Mouse (Mus musculus) lung, embryonic 16.5 days (tissue): ENCODE data around the gene Tpp1. TPM values are rescaled to one million over a fixed set of nuclear protein-coding genes. Genes with fewer than 3 reads are reported as not detected.
A peak's percentile ranks its signal among the peaks of the same experiment; 100 is the strongest.

Experiments used
- ATAC-seq: fragments of 200-750 bp; cut with Nextera tagmentation; 2 replicates; pipeline ENCODE4 v1.8.0; 2017; ENCODE audit warnings: low read depth, mild to moderate bottlenecking, moderate library complexity
- H3K27ac ChIP-seq: fragments of 300-500 bp; sonication (generic); 2 replicates; pipeline ENCODE4 v1.5.1; 2014; ENCODE audit warnings: mild to moderate bottlenecking, control low read depth, low read length
- H3K27me3 ChIP-seq: fragments of 300-500 bp; sonication (generic); 2 replicates; pipeline ENCODE4 v1.6.1; 2014; ENCODE audit warnings: low read depth, low read length, mixed read lengths; ENCODE audit not compliant: control insufficient read depth, insufficient read depth
- H3K36me3 ChIP-seq: fragments of 300-500 bp; sonication (generic); 2 replicates; pipeline ENCODE4 v1.6.1; 2014; ENCODE audit warnings: low read length; ENCODE audit not compliant: control insufficient read depth, insufficient read depth
- H3K4me1 ChIP-seq: fragments of 300-500 bp; sonication (generic); replicated peaks from 2 replicates; pipeline ENCODE4 v1.6.1; 2014; ENCODE audit warnings: low read length, mixed read lengths; ENCODE audit not compliant: control insufficient read depth, insufficient read depth
- H3K4me2 ChIP-seq: fragments of 300-500 bp; sonication (generic); 2 replicates; pipeline ENCODE4 v1.6.1; 2014; ENCODE audit warnings: low read depth, low read length, control low read depth
- H3K4me3 ChIP-seq: fragments of 300-500 bp; sonication (generic); 2 replicates; pipeline ENCODE4 v1.5.1; 2014; ENCODE audit warnings: mild to moderate bottlenecking, low read length, control low read depth
- H3K9ac ChIP-seq: fragments of 300-500 bp; sonication (generic); 2 replicates; pipeline ENCODE4 v1.6.1; 2014; ENCODE audit warnings: low read length, control low read depth
- H3K9me3 ChIP-seq: fragments of 300-500 bp; sonication (generic); 2 replicates; pipeline ENCODE4 v1.6.1; 2016; ENCODE audit warnings: low read length; ENCODE audit not compliant: control insufficient read depth
- WGBS: fragments of 180-500 bp; shearing (Covaris S2); extraction: QIAGEN DNeasy Blood & Tissue Kit; methylation state at CpG from one replicate; pipeline ENCODE4 v1.1.7; 2014; 5-methylcytosine and 5-hydroxymethylcytosine counted together
- polyA plus RNA-seq: library from polyadenylated mRNA; unstranded; fragments of >200 nt; fragmentation: Nextera tagmentation; extraction: Ambion mirVana; gene quantifications from 2 replicates; pipeline ENCODE4 v1.2.1, GENCODE M21; 2015

The Tpp1 gene
- 96.4 and 102 TPM in 2 replicates for polyA plus RNA-seq

DNA sequence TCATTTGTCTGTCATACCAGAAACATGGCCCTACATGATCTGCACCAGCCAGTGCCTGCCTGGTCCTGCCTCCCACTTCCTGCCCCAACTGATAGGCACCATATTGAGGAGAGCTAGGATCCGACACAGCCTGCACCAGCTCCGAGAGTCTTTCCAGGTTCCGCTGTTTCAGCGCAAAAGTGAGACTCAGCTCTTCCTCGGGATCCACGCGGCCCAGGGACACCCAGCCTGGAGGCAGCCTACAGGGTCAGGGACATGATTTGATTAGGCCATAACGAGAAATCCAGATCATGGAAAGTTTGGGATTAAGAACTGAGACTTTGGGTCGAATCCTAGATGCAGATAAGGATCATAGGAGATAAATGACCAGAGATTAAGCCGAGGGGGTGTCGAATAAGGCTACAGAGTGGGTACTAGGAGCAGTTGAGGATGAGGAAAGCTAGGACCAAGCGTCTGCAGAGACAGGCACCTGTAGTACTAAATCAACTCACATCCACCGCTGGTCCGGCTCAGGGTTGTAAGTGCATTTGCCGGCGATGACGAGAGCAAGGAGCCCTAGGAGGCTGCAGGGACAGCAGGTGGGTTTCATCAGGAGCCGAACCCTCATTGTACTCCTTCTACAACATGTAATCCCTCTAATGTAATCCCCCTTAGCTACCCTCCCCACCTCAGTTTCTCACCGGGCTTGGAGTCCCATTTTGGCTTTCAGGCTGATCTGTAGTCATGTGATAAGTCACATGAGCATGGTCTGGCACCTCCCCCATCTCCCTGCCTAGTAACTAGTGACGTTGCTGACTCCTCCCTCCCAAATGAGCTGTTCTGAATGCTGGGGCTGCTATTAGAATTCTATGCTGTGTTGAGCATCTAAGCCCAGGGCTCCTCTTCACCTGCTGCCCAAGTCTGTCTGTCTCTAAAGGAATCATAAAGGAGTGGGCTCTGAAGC, at the start of gene Tpp1:
Gene Tpp1 (minus strand): TSS at position 745 of the 943 bp plus-strand sequence.
- H3K4me2 ChIP-seq: peak within 1 kb of the TSS; percentile 87
- H3K27me3 ChIP-seq: no peaks in the 10 kb centered on the region
- peaks cover 6% of the 10 kb centered on the region; the same call in 1 of the 2 replicates for H3K36me3 ChIP-seq
- 16% methylated on average over 20 of the region's 20 CpGs for WGBS
- no peaks in the 10 kb centered on the region for H3K9me3 ChIP-seq
- ATAC-seq: peak; percentile 95
- H3K27ac ChIP-seq: peak within 1 kb of the TSS; percentile 38; the same call in 1 of the 2 replicates
- peak within 1 kb of the TSS; percentile 73 for H3K4me3 ChIP-seq
- H3K9ac ChIP-seq: peak within 1 kb of the TSS; percentile 83
- peaks cover 6% of the 10 kb centered on the region; the same call in 1 of the 2 replicates for H3K4me1 ChIP-seq

- Histone ChIP-seq H3K27ac (no peak overlapping the region), H3K36me3 (no peaks in the 10 kb centered on the region), H3K4me1 (no peaks in the 10 kb centered on the region), H3K9ac (no peak overlapping the region), H3K27me3 (no peaks in the 10 kb centered on the region), H3K4me3 (no peak overlapping the region), H3K4me2 (no peak overlapping the region), H3K9me3 (no peaks in the 10 kb centered on the region)
- ATAC-seq: no peak
- 77% methylated on average over 3 of the region's 3 CpGs for WGBS
Observed at GRCm38 (mm10) chr7:105796972-105797371, 44.9 kb upstream of the Tpp1 start.

DNA sequence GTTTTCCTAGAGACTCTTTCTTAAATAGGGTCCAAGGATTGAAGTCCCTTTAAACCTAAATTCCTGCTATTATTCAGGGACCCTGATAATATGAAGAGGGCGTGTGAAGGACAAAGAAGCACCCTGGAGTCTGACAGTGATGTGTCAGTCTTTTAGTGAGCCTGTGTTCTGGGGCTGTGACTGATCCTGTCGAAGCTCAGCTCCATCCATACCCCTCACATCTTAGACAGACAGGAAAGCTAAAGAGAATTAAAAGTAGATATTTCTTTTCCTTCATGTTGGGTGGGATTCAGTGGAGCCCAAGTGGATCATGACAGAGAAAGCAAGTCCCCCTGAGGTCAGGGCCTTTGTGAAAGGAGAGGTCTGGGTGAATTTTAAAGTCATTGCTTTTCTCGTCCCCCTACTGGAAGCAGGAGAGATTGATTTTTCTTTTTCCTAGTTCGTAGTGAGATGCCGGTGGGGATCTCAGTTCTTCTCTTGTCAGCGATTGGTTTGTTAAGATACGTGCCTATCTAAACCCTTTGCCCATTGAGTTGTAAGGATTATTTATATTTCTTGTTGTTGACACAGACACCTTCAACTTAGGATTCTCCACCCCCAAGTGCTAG, 43.8 kb upstream of the Tpp1 start:
- Histone ChIP-seq H3K4me2 (no peak overlapping the region), H3K27me3 (no peaks in the 10 kb centered on the region), H3K36me3 (no peaks in the 10 kb centered on the region), H3K4me1 (no peaks in the 10 kb centered on the region), H3K27ac (no peak overlapping the region), H3K9me3 (no peaks in the 10 kb centered on the region), H3K4me3 (no peak overlapping the region), H3K9ac (no peak overlapping the region)
- ATAC-seq: no peak
- 23% methylated on average over 7 of the region's 7 CpGs for WGBS

GRCm38 (mm10) chr7:105793701-105794100, 41.7 kb upstream of the Tpp1 start:
- Histone ChIP-seq H3K27ac (no peak overlapping the region), H3K4me2 (no peak overlapping the region), H3K4me3 (no peak overlapping the region), H3K9ac (no peak overlapping the region), H3K27me3 (no peaks in the 10 kb centered on the region), H3K4me1 (no peaks in the 10 kb centered on the region), H3K36me3 (no peaks in the 10 kb centered on the region), H3K9me3 (no peaks in the 10 kb centered on the region)
- ATAC-seq: no peak
- 79% methylated on average over 7 of the region's 7 CpGs for WGBS

DNA sequence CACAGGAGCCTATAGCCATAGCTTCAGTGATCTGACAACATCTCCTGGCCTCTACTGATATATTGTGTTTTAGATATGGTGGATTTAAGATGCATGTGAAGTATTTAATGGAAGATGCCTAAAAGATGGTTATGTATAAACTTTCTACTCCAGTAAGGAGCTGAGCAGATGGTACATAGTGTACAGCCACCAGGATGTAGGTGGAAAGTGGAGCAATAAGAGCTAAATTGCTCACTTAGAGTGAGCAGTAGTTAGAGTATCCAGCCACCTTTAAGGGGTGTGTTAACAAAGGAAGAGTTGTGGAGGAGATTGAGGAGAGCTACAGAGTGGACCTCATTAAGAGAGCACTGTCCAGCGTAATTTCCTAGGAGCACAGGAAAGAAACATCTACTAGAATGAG, 39.1 kb upstream of the Tpp1 start:
- Histone ChIP-seq H3K4me1 (peaks cover 12% of the 10 kb centered on the region), H3K9ac (no peak overlapping the region), H3K27ac (no peak overlapping the region), H3K4me2 (no peak overlapping the region), H3K4me3 (no peak overlapping the region), H3K36me3 (no peaks in the 10 kb centered on the region), H3K27me3 (no peaks in the 10 kb centered on the region; the same call in 1 of the 2 replicates), H3K9me3 (no peaks in the 10 kb centered on the region)
- ATAC-seq: no peak
- WGBS: 85% methylated on average over 1 of the region's 1 CpGs

- Histone ChIP-seq H3K27ac (peak within 1 kb of the TSS; percentile 82), H3K9me3 (no peaks in the 10 kb centered on the region), H3K4me3 (peak within 1 kb of the TSS; percentile 77), H3K27me3 (no peaks in the 10 kb centered on the region; the same call in 1 of the 2 replicates), H3K4me2 (peak within 1 kb of the TSS; percentile 72), H3K9ac (peak within 1 kb of the TSS; percentile 88), H3K36me3 (no peaks in the 10 kb centered on the region), H3K4me1 (peaks cover 24% of the 10 kb centered on the region)
- under 1% methylated on average over 40 of the region's 97 CpGs for WGBS
- ATAC-seq: peak; percentile 85
Observed at GRCm38 (mm10) chr7:105787285-105788140, 35.5 kb upstream of the Tpp1 start, which contains the start of gene Dchs1. TSS of gene Dchs1 (minus strand) at chr7:105787654.

- WGBS: 3% methylated on average over 20 of the region's 20 CpGs
- peak overlapping the region; percentile 88 for H3K9ac ChIP-seq
- peak; percentile 65 for ATAC-seq
- peak overlapping the region; percentile 77 for H3K4me3 ChIP-seq
- H3K27me3 ChIP-seq: no peaks in the 10 kb centered on the region; the same call in 1 of the 2 replicates
- peaks cover 24% of the 10 kb centered on the region for H3K4me1 ChIP-seq
- peaks cover 1% of the 10 kb centered on the region; the same call in 1 of the 2 replicates for H3K36me3 ChIP-seq
- peak overlapping the region; percentile 82 for H3K27ac ChIP-seq
- H3K9me3 ChIP-seq: no peaks in the 10 kb centered on the region
- H3K4me2 ChIP-seq: peak overlapping the region; percentile 72
Observed at GRCm38 (mm10) chr7:105786506-105787284, 34.7 kb upstream of the Tpp1 start.

GRCm38 (mm10) chr7:105784556-105784955, 32.5 kb upstream of the Tpp1 start:
- no peak overlapping the region for H3K4me2 ChIP-seq
- H3K4me1 ChIP-seq: peaks cover 24% of the 10 kb centered on the region
- ATAC-seq: no peak
- no peak overlapping the region for H3K27ac ChIP-seq
- H3K9me3 ChIP-seq: no peaks in the 10 kb centered on the region
- peaks cover 8% of the 10 kb centered on the region; the same call in 1 of the 2 replicates for H3K36me3 ChIP-seq
- WGBS: 32% methylated on average over 4 of the region's 4 CpGs
- no peak overlapping the region for H3K9ac ChIP-seq
- no peaks in the 10 kb centered on the region; the same call in 1 of the 2 replicates for H3K27me3 ChIP-seq
- H3K4me3 ChIP-seq: no peak overlapping the region
